Mouse (Mus musculus): ENCODE data around the gene Homer2.

Gene Homer2

DNA sequence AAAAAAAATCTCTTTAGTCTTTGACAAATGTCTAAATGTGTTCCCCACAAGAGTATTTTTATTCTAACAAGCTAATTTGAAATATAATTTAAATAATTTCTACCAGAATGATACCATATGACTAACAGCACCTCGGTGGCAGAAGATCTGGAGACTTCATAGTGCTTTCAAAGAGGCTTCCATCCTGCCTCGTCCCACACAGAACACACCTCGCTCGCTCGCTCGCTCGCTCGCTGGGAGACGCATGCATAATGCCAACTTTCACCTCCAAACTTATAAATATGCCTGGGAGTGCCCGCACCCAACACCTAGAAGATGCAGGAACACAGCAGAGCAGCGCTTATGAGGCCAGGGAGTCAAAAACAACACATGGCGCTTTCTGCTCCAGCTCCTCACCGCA lies 9.0 kb downstream of the Homer2 start:
- in situ Hi-C loops (cut with MboI), result no loop called here

DNA sequence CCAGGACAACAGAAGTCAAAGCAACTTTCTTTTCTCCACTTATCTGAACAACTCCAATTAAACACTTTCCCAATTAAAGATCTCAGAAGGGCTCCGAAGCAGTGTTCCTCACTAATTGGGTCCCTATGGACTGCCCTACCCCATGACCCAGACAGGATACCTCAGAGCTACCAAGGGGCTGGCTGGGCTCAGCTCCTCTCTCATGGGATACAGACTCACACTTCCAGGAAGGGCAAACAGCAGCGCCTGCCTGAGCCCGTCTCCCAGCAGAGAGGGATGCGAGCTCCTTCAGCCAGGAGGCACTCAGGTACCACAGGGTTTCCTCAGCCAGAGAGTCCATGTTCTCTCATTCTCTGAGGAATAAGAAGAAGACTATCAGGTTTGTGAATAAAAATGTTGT lies 9.4 kb downstream of the Homer2 start:
- in situ Hi-C loops (cut with MboI), result no loop called here

DNA sequence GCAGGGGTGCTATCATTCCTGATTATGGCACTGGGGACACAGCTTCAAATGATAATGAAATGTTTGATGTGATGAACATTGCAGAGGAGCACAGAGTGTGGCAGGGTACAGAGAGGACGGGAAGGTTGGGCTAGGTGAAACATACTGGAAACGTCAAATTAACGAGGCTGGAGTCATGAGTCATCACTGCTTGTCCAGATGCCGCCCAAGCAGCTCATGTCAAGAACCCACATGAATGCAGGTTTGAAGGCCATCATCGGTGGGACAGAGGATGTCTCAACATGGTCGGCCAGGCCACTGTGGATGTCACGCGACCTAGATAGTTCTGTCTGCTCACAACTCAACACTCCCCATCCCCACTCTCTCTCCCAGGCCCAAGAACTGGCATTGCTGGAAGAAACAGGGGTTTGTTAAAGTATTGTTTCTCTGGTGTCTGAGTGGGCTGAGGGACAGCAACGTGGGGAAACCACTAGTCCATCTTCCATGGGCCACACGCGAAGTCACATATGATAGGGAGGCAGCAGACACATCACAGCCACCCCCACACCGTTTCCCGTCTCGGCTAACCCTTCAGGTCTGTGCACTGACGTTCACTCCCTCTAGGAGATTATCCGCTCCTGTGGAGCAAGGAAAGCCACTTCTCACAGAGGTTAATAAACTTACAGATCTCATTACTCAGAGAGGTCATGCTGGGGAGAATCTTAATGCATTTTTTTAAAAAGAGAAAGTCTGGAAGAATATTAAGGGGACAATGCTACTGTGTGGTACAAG lies 11.4 kb downstream of the Homer2 start:
- in situ Hi-C loops (cut with MboI), result no loop called here

DNA sequence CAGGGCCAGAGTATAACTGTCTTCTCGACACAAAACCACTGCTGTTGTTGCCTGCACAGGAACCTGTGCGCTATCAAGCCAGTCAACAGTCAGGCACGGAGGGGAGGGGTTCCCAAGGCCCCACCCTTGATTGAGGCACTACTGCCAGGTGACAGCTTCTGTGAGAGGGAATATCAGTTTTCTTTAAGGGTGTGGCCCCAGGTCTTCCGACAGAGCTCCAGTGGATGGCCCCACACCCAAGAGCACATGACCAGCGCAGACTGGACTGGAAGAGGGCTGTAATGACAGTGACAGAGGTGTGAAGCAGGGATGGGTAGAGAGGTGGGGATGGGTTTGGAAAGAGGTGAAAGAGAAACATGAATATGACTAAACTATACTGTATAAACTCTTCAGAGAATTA lies 16.3 kb downstream of the Homer2 start:
- in situ Hi-C loops (cut with MboI), result no loop called here

DNA sequence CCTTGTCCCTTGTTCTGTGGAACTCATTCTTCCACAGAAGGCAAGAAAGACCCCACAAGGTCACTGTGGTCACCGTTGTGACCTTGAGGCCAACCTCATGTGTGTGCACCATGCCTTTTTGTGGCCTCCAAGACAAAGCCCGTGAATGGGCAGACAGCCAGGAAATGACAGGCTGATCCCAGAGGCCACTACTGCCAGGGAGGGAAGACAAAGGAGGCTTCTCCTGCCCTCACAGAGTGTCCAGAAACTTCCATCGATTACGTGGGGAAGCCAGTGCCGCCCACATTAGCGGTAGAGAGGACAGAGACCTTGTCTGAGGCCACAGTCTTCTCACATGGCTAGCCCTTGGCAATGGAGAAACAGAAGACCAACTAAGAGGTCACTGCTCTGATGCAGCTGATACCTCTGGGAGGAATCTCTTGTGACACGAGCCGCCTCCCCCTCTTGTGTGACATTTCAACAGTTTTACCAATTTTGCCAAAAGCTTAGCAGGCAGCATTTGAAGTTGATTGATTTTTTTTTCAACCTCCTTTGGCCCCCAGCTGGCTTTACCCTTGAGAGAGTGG lies 18.1 kb downstream of the Homer2 start:
- in situ Hi-C loops (cut with MboI), result no loop called here

DNA sequence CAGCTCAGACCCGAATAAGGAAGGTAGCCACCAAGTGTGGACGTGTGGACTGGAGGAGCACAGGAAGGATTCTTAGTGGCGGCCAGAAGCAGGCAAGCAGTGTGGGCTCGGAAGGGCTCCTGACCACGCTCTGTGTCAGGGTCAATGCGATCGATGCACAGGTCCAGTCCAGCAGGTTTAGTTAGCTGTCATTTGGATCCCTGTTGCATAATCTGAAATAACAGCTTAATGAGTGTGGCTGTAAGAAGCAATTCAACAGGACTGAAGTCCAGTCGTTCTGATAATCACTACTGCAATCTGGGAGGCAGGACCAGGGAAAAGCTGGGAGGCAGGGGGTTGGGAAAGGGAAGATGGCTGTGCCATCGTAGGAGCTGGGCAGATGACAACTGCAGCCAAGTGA lies 18.9 kb downstream of the Homer2 start:
- in situ Hi-C loops (cut with MboI), result no loop called here

DNA sequence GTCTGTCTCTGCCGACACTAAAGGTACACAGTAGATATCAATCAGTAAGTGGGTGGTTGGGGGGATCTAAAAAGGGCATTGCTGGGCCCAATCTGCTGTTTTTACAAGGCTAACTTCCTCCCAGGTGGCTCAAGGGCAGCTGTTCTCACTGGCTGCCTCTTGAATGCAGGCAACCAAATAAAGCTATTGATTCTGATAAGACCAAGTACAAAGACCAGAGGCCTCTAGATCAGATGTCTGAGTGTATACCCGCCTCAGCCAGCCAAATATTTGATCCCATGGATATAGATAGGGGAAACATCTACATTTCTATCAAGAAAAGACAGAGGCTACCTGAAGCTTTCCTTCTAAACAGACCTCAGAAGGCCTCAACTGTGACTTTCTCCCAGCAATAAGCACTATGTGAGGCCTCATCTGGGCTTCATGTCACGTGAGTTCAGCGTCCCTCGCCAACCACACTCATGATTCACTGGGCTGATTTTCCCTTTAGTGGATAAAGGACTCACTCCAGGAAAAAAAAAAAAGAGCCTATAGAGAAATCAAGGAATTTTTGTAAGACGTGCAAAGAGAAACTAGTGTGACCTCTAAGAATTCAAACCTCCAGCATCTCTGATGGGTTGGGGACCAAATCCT lies 19.5 kb downstream of the Homer2 start:
- in situ Hi-C loops (cut with MboI), result no loop called here

DNA sequence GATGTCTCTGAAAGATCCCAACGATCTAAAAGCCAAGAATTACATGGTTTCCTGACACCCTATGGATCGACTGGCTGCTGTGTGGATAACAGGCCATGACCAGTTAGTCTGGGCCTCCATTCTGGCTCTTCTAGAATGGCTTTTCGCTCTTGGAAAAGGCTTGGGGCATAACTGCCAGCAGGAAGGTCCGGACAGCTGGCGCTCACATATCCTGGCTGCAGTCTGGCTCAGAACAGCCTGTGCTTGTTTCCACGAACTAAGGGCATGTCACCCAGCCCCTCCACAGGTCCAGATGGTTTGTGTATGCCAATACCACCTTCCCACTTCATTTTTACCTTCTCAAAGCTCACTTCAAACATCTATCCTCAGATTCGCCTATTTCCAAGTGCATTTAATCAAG lies 22.0 kb downstream of the Homer2 start:
- in situ Hi-C loops (cut with MboI), result no loop called here

DNA sequence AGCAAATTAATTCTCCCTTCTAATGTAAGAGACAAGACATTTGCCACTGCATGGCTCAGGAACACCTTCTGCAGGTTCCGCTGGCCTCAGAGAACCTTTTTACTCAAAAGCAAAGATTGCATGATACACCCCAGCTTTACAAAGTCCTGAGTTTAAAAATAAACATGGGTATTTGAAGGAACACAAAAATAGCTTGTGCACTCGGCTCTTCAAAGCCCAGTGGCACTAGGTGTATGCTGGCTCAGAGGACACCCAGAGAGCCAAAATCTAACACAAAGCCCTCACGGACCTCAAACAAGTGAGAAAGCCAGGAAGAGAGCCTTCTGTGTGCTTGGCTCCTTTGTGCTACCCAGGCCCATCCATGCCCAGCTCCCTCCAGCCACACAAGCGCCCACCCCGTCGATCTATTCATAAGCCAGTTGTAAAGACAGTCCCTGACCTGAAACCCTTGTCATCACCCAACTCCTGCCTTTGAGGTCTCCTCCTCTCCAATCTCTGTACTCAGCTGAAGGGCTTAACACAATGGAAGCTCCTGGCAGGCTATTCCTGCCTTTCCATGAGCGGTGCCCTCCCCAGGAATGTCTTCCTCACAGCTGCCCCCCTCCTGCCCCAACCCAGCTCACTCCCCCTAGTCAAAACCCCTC lies 23.4 kb downstream of the Homer2 start:
- in situ Hi-C loops (cut with MboI), result no loop called here

DNA sequence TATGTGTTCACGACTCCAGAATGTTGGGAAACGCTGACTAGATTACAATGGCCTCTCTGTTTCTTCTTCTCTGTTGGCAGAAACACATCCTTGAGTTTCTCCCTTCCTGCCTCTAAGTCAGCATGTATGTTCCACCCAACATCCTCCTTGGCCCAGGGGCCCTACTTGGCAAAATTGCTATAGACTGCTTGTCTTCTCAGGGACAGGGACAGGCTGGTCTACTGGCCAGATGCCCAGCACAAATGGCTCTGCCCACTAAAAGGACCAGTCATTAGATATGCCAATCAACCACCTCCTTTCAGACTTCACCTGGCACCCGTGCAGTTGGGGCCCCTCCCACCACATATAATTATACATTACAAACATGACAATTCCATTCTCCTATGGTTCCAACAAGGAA lies 25.9 kb downstream of the Homer2 start:
- in situ Hi-C loops (cut with MboI), result no loop called here

DNA sequence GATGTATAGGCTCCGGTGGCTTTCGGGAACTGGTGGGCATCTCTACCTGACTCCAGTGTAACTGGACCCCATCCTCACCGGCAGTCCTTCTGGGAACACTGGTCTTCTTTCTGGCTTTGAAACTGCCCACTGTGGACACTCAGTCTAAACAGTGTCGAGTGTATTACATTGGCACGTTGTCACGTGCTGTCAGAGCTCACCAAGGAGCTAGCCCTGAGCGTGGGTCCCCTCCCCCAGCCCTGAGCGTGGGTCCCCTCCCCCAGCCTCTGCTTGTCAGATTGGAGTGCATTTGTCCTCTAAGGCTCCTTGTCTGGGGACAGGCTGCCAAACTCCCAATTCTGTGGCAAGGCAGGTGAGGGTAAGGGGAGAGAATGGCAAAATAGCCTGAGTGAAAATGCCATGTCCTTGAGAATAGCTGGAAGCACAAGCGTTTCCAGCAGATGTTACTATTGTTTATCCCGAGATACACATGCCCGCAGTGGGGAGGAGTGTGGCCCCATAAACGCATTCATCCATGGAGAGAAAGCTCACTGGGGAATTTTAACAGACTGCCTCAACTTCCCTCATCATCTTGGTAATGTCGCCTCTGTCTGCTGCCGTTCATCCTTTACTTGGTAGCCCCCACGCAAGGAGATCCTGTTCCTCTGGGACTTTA lies 33.8 kb downstream of the Homer2 start:
- in situ Hi-C loops (cut with MboI), result no loop called here

DNA sequence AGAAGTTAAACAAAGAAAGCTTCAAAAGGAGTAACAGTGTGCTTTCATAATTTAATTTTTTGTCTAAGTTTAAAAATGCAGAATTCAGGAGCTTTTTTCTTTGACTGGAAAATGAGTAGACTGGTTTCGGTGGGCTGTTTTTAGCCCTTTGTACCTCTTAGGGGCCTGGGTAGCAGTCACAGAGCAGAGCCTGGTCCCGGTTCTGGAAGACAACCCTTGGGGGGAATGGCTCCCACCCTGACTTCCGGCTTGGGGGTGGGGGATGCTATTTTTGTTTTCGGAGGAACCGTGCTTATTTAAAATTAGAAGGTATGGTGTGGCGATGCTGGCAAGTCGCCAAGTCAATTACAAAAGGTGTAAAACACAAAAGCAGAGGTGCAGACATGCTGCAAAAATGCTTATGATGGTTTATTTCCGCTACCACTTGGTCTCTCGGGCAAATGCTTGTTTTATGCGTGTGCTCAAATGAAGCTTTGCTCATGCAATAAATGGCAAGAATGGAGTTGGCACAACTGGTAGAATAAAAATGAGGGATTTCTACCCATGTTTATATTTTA lies 34.5 kb downstream of the Homer2 start:
- in situ Hi-C loops (cut with MboI), result no loop called here

DNA sequence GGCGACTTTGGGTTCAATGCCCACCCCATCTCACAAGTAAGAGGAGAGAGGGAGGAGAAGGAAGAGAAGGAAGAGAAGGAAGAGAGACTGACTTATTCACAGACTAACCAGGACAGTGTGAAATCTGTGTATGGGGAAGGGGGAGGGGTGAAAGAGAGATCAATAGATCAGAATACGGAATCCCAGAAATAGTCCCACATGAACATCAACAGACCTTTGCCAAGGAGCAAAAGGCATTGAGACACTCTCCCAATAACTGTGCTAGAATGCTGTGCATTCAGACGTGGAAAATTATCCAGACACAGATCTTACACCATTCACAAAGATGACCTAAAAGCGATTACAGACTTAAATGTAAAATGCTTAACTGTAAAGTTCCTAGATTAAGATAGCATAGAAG lies 40.2 kb downstream of the Homer2 start:
- in situ Hi-C loops (cut with MboI), result no loop called here

DNA sequence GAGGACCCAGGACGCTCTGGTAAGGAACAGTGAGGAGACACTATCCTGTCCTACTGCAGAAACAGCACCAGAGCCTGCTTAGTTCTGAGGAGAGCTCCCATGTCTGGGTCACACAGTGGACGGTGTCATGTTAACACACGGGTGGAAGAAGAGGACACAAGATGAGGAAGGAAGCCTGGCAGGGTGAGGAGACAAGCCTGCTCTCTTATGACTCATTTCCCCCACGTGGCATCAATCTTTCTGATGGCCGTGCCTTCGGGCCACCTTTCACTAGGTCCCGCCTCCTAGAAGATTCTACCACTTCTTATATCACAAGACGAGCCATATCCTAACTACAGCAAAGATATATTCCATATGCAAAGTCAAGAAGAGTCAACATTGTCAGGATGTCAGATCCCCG lies 40.7 kb downstream of the Homer2 start:
- in situ Hi-C loops (cut with MboI), result no loop called here

DNA sequence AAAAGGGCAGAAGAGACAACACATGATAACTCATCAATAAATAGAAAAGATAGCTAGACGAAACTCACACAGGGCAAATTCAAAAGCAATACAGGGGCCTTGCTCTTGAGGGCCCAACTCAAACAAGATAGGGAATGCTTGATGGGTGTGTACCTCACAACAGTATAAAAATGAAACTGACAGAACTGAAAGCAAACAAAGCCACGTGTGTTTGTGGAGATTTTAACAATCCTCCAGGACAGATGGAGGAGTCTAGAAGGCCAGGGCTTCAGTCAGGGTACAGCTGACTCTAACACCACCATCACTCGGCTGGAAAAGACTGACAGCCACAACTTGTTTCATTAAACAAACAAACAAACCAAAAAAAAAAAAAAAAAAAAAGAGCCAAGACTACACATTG lies 44.3 kb downstream of the Homer2 start:
- in situ Hi-C loops (cut with MboI), result no loop called here

DNA sequence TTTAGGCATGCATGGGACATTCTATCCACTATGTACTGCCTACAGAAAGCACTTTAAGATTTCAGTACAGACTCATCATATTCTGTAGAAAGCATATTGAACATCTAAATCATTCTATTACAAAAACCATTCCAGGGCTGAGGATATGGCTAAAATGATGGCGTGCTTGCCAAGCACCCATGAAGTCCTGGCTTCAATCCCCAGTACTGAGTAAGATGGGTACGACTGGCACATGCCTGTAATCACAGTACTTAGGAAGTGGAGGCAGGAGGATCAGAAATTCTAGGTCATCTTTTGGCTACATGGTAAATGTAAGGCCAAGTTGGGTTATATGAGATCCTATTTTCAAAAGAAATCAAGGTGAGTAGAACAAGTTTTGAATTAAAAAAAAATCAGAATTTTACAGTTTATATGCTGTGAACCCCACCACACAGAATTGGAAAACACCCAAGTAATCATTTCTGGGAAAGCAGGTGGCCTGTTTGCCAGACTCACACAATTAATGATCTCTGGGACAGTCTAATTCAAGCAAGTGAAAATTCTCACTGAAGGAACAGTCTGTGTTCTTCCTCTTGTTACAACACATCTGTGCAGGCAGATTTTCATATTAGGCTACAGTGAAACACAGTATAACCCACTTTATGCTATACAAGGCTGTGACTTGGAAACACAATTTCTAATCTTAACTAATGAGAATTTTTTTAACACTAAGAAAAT lies 49.5 kb downstream of the Homer2 start:
- in situ Hi-C loops (cut with MboI), result no loop called here

DNA sequence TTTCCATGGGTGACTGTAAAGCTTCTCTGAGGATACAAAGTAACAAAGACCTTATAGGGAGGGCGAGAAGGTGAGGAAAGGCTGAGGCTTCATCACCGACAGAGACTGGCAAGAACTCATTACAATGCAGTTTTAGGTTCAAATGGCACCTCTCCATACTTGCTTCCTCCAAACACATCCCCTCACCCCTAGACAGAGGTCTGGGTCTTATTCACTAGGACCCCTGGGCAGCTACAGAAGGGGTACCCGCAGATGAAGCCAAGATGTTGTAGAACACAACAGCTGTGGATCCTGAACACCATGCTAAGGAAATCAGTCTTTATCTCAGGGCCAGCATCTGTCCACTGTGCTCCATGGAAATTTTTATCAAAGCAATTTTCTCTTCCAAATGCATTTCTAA lies 50.3 kb downstream of the Homer2 start:
- in situ Hi-C loops (cut with MboI), result no loop called here

DNA sequence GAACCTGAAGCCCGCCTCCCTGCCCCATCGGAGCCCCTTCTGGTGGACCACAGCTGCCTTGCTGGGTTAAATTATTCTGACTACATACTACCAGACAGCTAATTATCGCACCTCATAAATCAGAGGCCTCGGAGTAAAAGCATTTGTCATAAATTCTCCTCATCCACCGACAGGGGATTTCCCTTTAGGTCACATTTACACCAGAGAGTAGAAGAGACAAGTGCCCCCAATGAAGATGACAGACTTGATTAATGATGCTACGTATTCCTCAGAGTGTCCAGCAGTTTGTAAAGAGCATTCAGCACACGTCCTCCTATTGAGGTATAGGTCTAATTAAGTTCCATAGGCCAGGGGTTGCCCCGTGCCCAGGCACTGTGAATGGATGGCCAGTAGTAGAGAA lies 50.7 kb downstream of the Homer2 start:
- in situ Hi-C loops (cut with MboI), result no loop called here

DNA sequence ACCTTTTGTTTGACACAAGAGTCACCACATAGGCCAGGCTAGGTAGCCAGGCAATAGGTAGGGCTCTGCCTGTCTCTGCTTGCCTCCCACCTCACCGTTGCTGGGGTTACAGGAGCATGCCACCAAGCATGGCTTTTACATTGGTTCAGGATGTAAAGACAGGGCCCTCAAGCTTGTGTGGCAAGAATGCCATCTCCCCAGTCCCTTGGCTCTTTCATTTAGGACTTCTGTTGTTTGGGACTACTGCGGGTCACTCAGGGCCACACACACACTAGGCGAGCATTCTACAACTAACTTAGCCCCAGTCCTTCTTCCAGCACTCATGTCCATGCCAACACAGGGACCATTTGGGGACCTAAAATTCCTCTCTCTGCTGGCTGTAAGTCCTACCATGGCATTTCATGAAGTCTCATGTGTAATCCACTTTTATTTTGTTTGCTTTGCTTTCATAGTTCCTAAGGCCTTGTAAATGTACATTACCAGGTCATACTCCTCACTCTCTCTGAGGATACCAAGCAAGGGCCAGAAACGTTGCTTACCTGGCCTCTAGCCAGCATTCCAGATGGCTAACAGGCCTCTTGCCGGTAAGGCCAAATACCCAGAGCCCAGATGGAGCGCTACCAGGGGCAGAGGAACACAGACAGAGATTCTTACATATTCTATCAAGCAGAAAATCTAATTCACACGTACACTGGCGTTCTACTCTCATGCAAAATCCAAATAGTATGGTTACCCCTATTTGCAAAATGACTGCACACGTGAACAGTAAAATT lies 52.2 kb downstream of the Homer2 start:
- in situ Hi-C loops (cut with MboI), result no loop called here

DNA sequence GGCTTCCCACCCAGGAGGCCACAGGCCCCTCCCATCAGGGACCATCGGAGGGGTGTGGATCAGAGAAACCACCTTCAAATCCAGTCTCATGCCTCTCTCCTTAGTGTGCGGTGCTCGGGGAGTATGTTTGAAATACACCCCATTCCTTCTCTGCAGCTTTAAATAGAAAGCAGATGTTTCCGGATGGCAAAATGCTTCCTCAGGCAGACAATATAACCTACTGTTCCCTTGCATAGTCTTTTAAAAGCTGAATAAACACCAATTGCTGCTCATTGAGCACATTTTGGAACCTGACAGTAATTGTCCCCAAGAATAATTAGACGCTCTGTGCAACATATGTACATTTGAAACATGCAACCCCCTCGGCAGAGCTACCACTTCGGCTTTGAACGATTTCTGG lies 53.3 kb downstream of the Homer2 start:
- in situ Hi-C loops (cut with MboI), result no loop called here

DNA sequence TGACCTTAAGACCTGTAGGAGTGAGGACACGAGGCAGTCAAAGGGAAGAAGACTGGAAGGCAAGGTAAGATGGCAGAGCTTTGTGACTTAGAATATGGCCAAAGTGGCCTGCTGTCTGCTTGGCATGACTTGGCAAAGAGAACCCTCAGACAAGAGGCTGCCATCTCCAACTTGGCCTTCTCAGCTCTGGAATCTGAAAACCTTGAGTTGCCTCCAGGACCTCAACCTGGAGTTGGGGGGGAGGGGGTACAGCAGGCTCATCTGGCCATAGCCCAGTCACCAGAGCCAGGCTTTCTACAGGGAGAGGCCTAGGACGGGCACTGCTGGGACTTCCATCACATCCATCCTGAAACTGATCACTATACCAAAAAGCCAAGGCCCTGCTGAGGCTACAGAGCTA lies 55.0 kb downstream of the Homer2 start:
- in situ Hi-C loops (cut with MboI), result no loop called here
